Mouse (Mus musculus): ENCODE measurements at regions not wholly inside any gene's neighbourhood (a gene's known extent, or its start where the extent isn't known, plus 50 kb on each side); places are given as distances from the start of the nearest gene placed in this dataset.

GRCm38 (mm10) chr13:90424541-90424940 lies 335.1 kb upstream of the Xrcc4 start:
- Histone ChIP-seq H3K4me3 (no peak overlapping the region), H3K4me1 (ENCODE audit: control insufficient read depth, insufficient read depth, low read length) (no peaks in the 10 kb centered on the region), H3K36me3 (ENCODE audit: control insufficient read depth, insufficient read depth, low read length) (no peaks in the 10 kb centered on the region), H3K27ac (no peak overlapping the region), H3K9ac (ENCODE audit: low read depth, low read length) (no peak overlapping the region), H3K27me3 (ENCODE audit: control insufficient read depth, insufficient read depth, low read length) (no peaks in the 10 kb centered on the region), H3K79me2 (replicated peaks; ENCODE audit: control insufficient read depth, insufficient read depth, low read length) (no peaks in the 10 kb centered on the region)
- TF ChIP-seq POLR2A (IDR thresholded peaks at IDR 0.05; ENCODE audit: insufficient read depth, low read depth, low read length) (no peak), EP300 (IDR thresholded peaks at IDR 0.05; ENCODE audit: insufficient read depth, low read depth, low read length) (no peak), CTCF (IDR thresholded peaks at IDR 0.05) (no peak)
- DNase-seq = no peak
- WGBS = 58% methylated on average over 5 of the region's 5 CpGs
- intact Hi-C loops (cut with DNase I) = no loop called here

GRCm38 (mm10) chr13:90420966-90421365 lies 331.6 kb upstream of the Xrcc4 start:
- WGBS = 63% methylated on average over 4 of the region's 4 CpGs
- no peak overlapping the region for H3K27ac ChIP-seq
- intact Hi-C loops (cut with DNase I) = no loop called here

GRCm38 (mm10) chr13:90404392-90404791 lies 315.0 kb upstream of the Xrcc4 start:
- H3K4me3 ChIP-seq = no peak overlapping the region
- intact Hi-C loops (cut with DNase I) = no loop called here
- no peak for DNase-seq
- no peak for TF ChIP-seq EP300 (IDR thresholded peaks at IDR 0.05; ENCODE audit: insufficient read depth, low read depth, low read length)
- TF ChIP-seq POLR2A (IDR thresholded peaks at IDR 0.05; ENCODE audit: insufficient read depth, low read depth, low read length) = no peak
- no peak for TF ChIP-seq CTCF (IDR thresholded peaks at IDR 0.05)
- H3K27me3 ChIP-seq (ENCODE audit: control insufficient read depth, insufficient read depth, low read length) = no peaks in the 10 kb centered on the region
- H3K27ac ChIP-seq = no peak overlapping the region
- H3K36me3 ChIP-seq (ENCODE audit: control insufficient read depth, insufficient read depth, low read length) = no peaks in the 10 kb centered on the region
- H3K9ac ChIP-seq (ENCODE audit: low read depth, low read length) = no peak overlapping the region
- H3K79me2 ChIP-seq (replicated peaks; ENCODE audit: control insufficient read depth, insufficient read depth, low read length) = no peaks in the 10 kb centered on the region
- no peaks in the 10 kb centered on the region for H3K4me1 ChIP-seq (ENCODE audit: control insufficient read depth, insufficient read depth, low read length)
- WGBS = 89% methylated on average over 4 of the region's 4 CpGs

More at GRCm38 (mm10) chr13:90420966-90421365, 331.6 kb upstream of the Xrcc4 start:
- Histone ChIP-seq H3K79me2 (replicated peaks; ENCODE audit: control insufficient read depth, insufficient read depth, low read length) (no peaks in the 10 kb centered on the region), H3K4me3 (no peak overlapping the region), H3K36me3 (ENCODE audit: control insufficient read depth, insufficient read depth, low read length) (no peaks in the 10 kb centered on the region), H3K27me3 (ENCODE audit: control insufficient read depth, insufficient read depth, low read length) (no peaks in the 10 kb centered on the region), H3K4me1 (ENCODE audit: control insufficient read depth, insufficient read depth, low read length) (no peaks in the 10 kb centered on the region), H3K9ac (ENCODE audit: low read depth, low read length) (no peak overlapping the region)
- DNase-seq = no peak
- TF ChIP-seq POLR2A (IDR thresholded peaks at IDR 0.05; ENCODE audit: insufficient read depth, low read depth, low read length) (no peak), CTCF (IDR thresholded peaks at IDR 0.05) (no peak), EP300 (IDR thresholded peaks at IDR 0.05; ENCODE audit: insufficient read depth, low read depth, low read length) (no peak)

- Histone ChIP-seq H3K9ac (ENCODE audit: low read depth, low read length) (no peak overlapping the region), H3K36me3 (ENCODE audit: control insufficient read depth, insufficient read depth, low read length) (no peaks in the 10 kb centered on the region), H3K4me1 (ENCODE audit: control insufficient read depth, insufficient read depth, low read length) (no peaks in the 10 kb centered on the region), H3K27me3 (ENCODE audit: control insufficient read depth, insufficient read depth, low read length) (no peaks in the 10 kb centered on the region), H3K4me3 (no peak overlapping the region), H3K79me2 (replicated peaks; ENCODE audit: control insufficient read depth, insufficient read depth, low read length) (no peaks in the 10 kb centered on the region), H3K27ac (no peak overlapping the region)
- WGBS = 70% methylated on average over 1 of the region's 1 CpGs
- no peak for DNase-seq
- intact Hi-C loops (cut with DNase I) = no loop called here
- TF ChIP-seq EP300 (IDR thresholded peaks at IDR 0.05; ENCODE audit: insufficient read depth, low read depth, low read length) = no peak
- no peak for TF ChIP-seq POLR2A (IDR thresholded peaks at IDR 0.05; ENCODE audit: insufficient read depth, low read depth, low read length)
- no peak for TF ChIP-seq CTCF (IDR thresholded peaks at IDR 0.05)
Observed at GRCm38 (mm10) chr13:90402061-90402460, 312.7 kb upstream of the Xrcc4 start.

GRCm38 (mm10) chr13:90401496-90401895 lies 312.1 kb upstream of the Xrcc4 start:
- H3K27ac ChIP-seq = no peak overlapping the region
- DNase-seq = no peak
- H3K4me1 ChIP-seq (ENCODE audit: control insufficient read depth, insufficient read depth, low read length) = no peaks in the 10 kb centered on the region
- TF ChIP-seq EP300 (IDR thresholded peaks at IDR 0.05; ENCODE audit: insufficient read depth, low read depth, low read length) (no peak), CTCF (IDR thresholded peaks at IDR 0.05) (no peak), POLR2A (IDR thresholded peaks at IDR 0.05; ENCODE audit: insufficient read depth, low read depth, low read length) (no peak)
- intact Hi-C loops (cut with DNase I) = no loop called here
- no peaks in the 10 kb centered on the region for H3K27me3 ChIP-seq (ENCODE audit: control insufficient read depth, insufficient read depth, low read length)
- no peak overlapping the region for H3K9ac ChIP-seq (ENCODE audit: low read depth, low read length)
- 95% methylated on average over 1 of the region's 1 CpGs for WGBS
- H3K36me3 ChIP-seq (ENCODE audit: control insufficient read depth, insufficient read depth, low read length) = no peaks in the 10 kb centered on the region
- H3K4me3 ChIP-seq = no peak overlapping the region
- no peaks in the 10 kb centered on the region for H3K79me2 ChIP-seq (replicated peaks; ENCODE audit: control insufficient read depth, insufficient read depth, low read length)

- Histone ChIP-seq H3K27ac (no peak overlapping the region), H3K9ac (ENCODE audit: low read depth, low read length) (no peak overlapping the region), H3K27me3 (ENCODE audit: control insufficient read depth, insufficient read depth, low read length) (no peaks in the 10 kb centered on the region), H3K4me3 (no peak overlapping the region), H3K4me1 (ENCODE audit: control insufficient read depth, insufficient read depth, low read length) (no peaks in the 10 kb centered on the region), H3K79me2 (replicated peaks; ENCODE audit: control insufficient read depth, insufficient read depth, low read length) (no peaks in the 10 kb centered on the region), H3K36me3 (ENCODE audit: control insufficient read depth, insufficient read depth, low read length) (no peaks in the 10 kb centered on the region)
- no peak for DNase-seq
- no peak for TF ChIP-seq POLR2A (IDR thresholded peaks at IDR 0.05; ENCODE audit: insufficient read depth, low read depth, low read length)
- no peak for TF ChIP-seq EP300 (IDR thresholded peaks at IDR 0.05; ENCODE audit: insufficient read depth, low read depth, low read length)
- WGBS = 52% methylated on average over 8 of the region's 8 CpGs
- intact Hi-C loops (cut with DNase I) = no loop called here
Observed at GRCm38 (mm10) chr13:90395274-90396023, 306.0 kb upstream of the Xrcc4 start.
